9 mouse cellular contexts compared by ENCODE assay signal in genomic region chr4:83183288-83183930, GRCm38 (mm10).
A peak's percentile ranks its signal among the peaks of the same experiment; 100 is the strongest.
DNase-seq lines count a peak whose midpoint lies in the region; ATAC-seq and TF ChIP-seq lines count a peak whose summit lies in the region.
"Had no signal": no experiment of that assay in that cellular context is flagged by ENCODE, and none has a peak within 500 bp of the region (broad histone marks: within the 10 kb centered on the region; RNA-seq: fewer than 3 reads in every experiment).

No protein-coding gene starts in this region.

- H3K4me2 ChIP-seq in hindbrain, embryonic 11.5 days (replicated peaks; ENCODE audit: low read depth, low read length) = no peak overlapping the region
- H3K4me2 ChIP-seq in lung, postnatal 0 days (replicated peaks; ENCODE audit: low read depth, low read length) = no peak overlapping the region
- H3K4me2 ChIP-seq: liver, embryonic 15.5 days had no signal

- DNase-seq in ZHBTc4 (ENCODE audit: low read depth, low spot score) = peak; percentile 57
- peak; percentile 89 for DNase-seq in cerebellum, adult 9-10 months
- peak; percentile 84 for DNase-seq in hindbrain, embryonic 11.5 days (ENCODE audit: low spot score)
- peak; percentile 56 to 71 for DNase-seq in layer of hippocampus, adult 8-10 months (ENCODE audit: low spot score in 2 of 2)
- peak; percentile 84 for DNase-seq in lung, postnatal 0 days (ENCODE audit: low spot score)
- DNase-seq in retina, postnatal 1 day = peak; percentile 93
- DNase-seq in spleen, adult 12 weeks (ENCODE audit: low spot score) = no peak

- no peaks in the 10 kb centered on the region for H3K4me1 ChIP-seq in hindbrain, embryonic 11.5 days (replicated peaks; ENCODE audit: control insufficient read depth, insufficient read depth, low read length)
- no peaks in the 10 kb centered on the region; the same call in 1 of the 2 replicates for H3K4me1 ChIP-seq in lung, postnatal 0 days (ENCODE audit: insufficient read depth, low read depth, low read length)
- H3K4me1 ChIP-seq: liver, embryonic 15.5 days had no signal

- peak; percentile 99 for ATAC-seq in frontal cortex, adult (ENCODE audit: low TSS enrichment)
- peak; percentile 82 for ATAC-seq in hindbrain, embryonic 11.5 days (ENCODE audit: low FRiP score)
- ATAC-seq in lung, postnatal 0 days = peak; percentile 57

- H3K4me3 ChIP-seq in hindbrain, embryonic 11.5 days (ENCODE audit: low read depth, low read length) = no peak overlapping the region
- no peak overlapping the region for H3K4me3 ChIP-seq in lung, postnatal 0 days (ENCODE audit: low read depth, low read length)
- H3K4me3 ChIP-seq: liver, embryonic 15.5 days had no signal

- no peak overlapping the region for H3K27ac ChIP-seq in hindbrain, embryonic 11.5 days (ENCODE audit: low read depth, low read length)
- H3K27ac ChIP-seq in lung, postnatal 0 days (ENCODE audit: low read length) = no peak overlapping the region
- H3K27ac ChIP-seq: liver, embryonic 15.5 days had no signal

- H3K9ac ChIP-seq in hindbrain, embryonic 11.5 days (ENCODE audit: low read depth, low read length) = no peak overlapping the region
- no peak overlapping the region for H3K9ac ChIP-seq in lung, postnatal 0 days (replicated peaks; ENCODE audit: low read depth)
- H3K9ac ChIP-seq: liver, embryonic 15.5 days had no signal

- H3K36me3 ChIP-seq in hindbrain, embryonic 11.5 days (ENCODE audit: control insufficient read depth, insufficient read depth, low read length) = no peaks in the 10 kb centered on the region
- H3K36me3 ChIP-seq in lung, postnatal 0 days (ENCODE audit: insufficient read depth, low read length) = no peaks in the 10 kb centered on the region
- H3K36me3 ChIP-seq: liver, embryonic 15.5 days had no signal

- TF ChIP-seq EP300 in lung, postnatal 0 days (IDR thresholded peaks at IDR 0.05) = no peak

- TF ChIP-seq CTCF in lung, postnatal 0 days (IDR thresholded peaks at IDR 0.05) = peak; percentile 83

- H3K27me3 ChIP-seq in hindbrain, embryonic 11.5 days (ENCODE audit: control insufficient read depth, insufficient read depth, low read length) = no peaks in the 10 kb centered on the region
- H3K27me3 ChIP-seq in lung, postnatal 0 days (replicated peaks; ENCODE audit: insufficient read depth, low read length) = no peaks in the 10 kb centered on the region
- H3K27me3 ChIP-seq: liver, embryonic 15.5 days had no signal

- no peaks in the 10 kb centered on the region for H3K9me3 ChIP-seq in hindbrain, embryonic 11.5 days (ENCODE audit: control insufficient read depth, low read length)
- H3K9me3 ChIP-seq in lung, postnatal 0 days (ENCODE audit: low read length) = no peaks in the 10 kb centered on the region
- H3K9me3 ChIP-seq: liver, embryonic 15.5 days had no signal

- WGBS in hindbrain, embryonic 11.5 days = 33% methylated on average over 9 of the region's 9 CpGs
- 38% methylated on average over 9 of the region's 9 CpGs for WGBS in lung, postnatal 0 days
